Mouse (Mus musculus) CD4-positive, CD25-positive, alpha-beta regulatory T cell, adult 2 months (primary cell): ENCODE results near the gene Sec23b.

ENCODE experiments used
- DNase-seq: peaks from one replicate; pipeline ENCODE4 v3.0.0-alpha.2; 2012; ENCODE audit warnings: low read depth, low spot score

Sec23b gene

GRCm38 (mm10) chr2:144555820-144556552 lies at the start of gene Sec23b:
TSS of gene Sec23b (plus strand) at chr2:144556229.
- DNase-seq: peak; percentile 97

- no peak for DNase-seq
These were observed 41.4 kb upstream of the Sec23b start for GRCm38 (mm10) chr2:144514619-144515018.

DNA sequence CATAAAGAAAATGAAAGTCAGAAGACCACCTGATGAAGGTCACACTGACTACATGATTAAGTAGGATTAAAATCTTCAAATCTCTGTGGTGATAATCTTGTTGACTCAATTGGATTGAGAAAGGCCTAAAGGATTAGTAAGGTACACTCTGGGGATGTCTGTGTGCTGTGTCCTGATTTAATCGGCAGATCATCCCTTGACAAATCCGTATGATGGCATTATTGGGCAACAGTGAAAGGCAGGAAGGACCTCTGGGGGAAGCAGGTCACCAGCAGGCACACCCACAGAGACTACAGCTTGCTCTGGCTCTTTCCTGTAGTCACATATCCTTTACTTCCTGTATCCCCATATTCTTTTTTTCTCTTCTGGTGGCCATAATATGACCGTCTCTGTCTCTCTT lies 36.3 kb upstream of the Sec23b start:
- no peak for DNase-seq

GRCm38 (mm10) chr2:144525856-144526255 lies 30.2 kb upstream of the Sec23b start:
- no peak for DNase-seq

- DNase-seq: peak; percentile 98
These were observed 28.8 kb upstream of the Sec23b start, which contains the start of the genes Dzank1 and Polr3f for GRCm38 (mm10) chr2:144526981-144527820. TSS of gene Dzank1 (minus strand) at chr2:144527414. TSS of gene Polr3f (plus strand) at chr2:144527718.

DNA sequence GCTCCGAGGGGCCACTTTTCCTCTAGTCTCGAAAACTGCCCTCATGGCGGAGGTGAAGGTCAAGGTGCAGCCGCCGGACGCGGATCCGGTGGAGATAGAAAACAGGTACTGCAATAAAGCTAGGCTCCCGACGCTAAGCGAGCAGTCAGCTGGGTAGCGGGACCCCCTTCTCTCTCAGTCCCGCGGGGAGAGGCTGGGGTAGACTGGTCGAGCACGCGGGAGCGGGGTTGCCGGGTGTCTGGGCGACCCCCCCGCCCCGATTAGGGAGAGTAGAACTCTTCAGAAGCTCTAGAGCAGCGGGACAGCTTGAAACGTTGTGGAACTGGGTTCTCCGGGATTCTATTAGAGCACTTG lies 28.2 kb upstream of the Sec23b start:
- no peak for DNase-seq

GRCm38 (mm10) chr2:144537123-144537522 lies 18.9 kb upstream of the Sec23b start:
- no peak for DNase-seq

DNA sequence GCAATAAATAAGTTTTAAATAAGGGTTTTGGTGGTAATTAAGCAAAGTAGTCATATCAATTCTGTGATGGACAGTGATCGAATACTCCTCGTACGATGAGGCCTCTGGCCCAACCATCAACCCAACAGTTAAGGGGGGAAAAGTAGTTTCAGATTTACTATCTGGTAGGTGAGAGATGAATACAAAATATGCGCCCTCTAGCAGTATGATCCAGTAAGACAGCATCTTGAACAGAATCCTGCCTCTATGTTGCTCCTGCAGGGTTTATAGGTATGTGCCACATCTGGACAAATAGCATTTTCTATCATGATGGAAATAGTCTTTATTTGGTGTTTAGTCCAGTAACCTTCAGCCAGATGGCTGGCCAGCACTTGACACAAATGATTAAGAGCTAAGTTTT lies 14.8 kb upstream of the Sec23b start:
- peak; percentile 32 for DNase-seq

DNA sequence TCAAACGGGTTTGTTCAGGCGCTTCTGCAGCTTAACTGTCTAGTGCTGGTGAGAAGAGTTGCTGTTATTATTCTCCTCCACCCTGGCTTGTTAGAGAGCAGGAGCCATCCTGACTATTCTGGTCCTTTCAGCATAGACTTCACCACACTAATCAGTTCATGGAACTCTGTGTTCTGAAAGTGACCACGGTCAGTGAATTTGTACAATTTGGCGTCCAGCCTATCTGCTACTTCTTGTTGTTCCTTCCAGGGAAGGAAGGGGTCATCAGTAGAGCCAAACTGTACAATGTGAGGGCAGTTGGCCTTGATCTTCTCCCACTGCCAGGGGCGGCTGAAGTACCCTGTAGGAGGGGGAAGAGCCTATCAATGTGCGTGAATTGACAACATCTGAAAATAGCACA lies 12.4 kb upstream of the Sec23b start:
- no peak for DNase-seq

GRCm38 (mm10) chr2:144544630-144545029 lies 11.4 kb upstream of the Sec23b start:
- no peak for DNase-seq

DNA sequence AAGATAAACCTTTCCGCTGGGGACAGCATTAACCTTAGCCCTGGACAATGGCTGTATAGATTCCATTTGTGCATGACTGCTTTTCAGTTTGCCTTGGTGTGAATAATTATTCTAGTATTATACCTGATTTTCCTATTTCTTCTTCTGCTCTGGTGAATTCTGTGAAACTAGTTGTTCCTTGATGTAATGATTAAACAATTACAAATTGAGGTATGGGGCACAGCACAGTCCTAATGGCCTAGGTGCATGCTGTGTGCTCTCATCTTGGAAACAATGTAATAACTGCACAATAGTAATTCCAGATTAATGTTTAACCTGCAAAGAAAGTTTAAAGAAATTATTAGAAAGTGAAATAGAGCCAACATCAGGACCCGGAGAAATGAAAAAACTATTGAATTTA lies 11.0 kb upstream of the Sec23b start:
- DNase-seq: no peak

DNA sequence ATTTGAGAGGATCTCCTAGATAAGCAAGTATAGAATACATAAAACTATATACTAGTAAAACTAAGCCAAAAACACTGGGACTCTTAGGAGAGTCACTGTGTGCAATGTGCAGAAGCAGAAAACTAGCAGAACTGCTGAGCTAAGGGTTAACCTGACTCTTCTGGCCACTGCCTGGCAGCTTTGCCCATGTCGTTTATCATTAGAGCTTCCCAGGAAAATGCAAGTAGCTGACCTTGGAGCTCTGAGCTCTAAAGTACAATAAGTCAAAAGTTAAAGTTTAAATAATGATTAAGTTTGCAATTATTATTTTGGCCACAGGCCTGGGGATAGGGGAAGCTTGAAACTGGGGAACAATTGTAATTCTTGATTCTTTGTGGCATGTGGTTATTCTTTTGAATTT lies 10.5 kb upstream of the Sec23b start:
- no peak for DNase-seq

DNA sequence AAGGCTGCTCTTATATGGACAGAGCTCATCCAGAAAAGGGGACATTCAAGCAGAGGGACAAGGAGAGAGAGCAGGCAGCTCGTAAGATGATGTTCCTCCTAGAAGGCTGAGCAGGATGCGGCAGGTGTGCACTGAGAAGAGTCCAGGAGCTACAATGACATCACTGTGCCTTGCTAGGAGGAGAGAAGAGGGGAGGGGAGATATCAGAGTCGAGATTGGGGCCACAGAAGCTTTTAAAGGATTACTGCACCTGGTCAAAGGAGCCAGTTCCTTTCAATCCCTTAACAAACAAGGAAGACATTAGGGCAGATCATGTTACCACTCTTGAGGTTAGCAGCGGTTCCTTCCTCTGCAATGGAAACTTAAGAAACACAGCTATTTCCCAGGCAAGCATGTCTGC lies 8.5 kb upstream of the Sec23b start:
- DNase-seq: no peak

DNA sequence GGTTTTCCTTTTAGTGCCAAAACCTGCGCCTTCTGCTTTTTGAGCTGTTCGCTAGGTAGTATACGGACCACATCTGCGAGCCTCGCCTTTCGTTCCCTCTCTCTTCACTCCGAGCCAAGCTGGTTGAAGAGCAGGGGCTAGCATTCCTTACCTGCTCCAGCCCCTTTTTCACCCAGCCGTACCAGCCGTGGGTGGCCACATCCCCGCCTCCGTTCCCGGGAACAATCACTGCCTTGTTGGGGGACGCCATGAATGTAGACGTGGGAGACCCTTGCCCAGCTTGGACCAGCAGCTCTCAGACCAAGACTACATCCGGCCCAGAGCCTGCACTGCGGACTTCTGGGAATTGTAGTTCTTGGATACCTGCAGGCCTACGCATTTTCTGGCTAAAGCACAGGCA lies 5.5 kb upstream of the Sec23b start, which contains the start of gene Rbbp9:
TSS of gene Rbbp9 (minus strand) at position 341 of the 400 bp plus-strand sequence.
- peak; percentile 71 for DNase-seq

GRCm38 (mm10) chr2:144553905-144554304 lies 2.1 kb upstream of the Sec23b start:
- DNase-seq: no peak

GRCm38 (mm10) chr2:144555286-144555819 lies 676 bp upstream of the Sec23b start:
- DNase-seq: no peak

- DNase-seq: peak; percentile 23
These were observed 32.7 kb downstream of the Sec23b start for GRCm38 (mm10) chr2:144588723-144589122.

DNA sequence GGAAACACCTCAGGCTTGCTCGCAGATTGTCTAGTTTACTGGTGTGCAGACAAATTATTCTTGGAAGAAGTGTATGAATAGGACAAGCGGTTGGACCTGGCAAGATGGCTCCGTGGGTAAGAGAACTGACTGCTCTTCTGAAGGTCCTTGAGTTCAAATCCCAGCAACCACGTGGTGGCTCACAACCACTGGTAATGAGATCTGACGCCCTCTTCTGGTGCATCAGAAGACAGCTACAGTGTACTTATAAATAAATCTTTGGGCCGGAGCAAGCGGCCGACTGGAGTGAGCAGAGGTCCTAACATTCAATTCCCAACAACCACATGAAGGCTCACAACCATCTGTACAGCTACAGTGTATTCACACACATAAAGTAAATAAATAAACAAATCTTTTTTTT lies 37.0 kb downstream of the Sec23b start:
- DNase-seq: peak; percentile 42

DNA sequence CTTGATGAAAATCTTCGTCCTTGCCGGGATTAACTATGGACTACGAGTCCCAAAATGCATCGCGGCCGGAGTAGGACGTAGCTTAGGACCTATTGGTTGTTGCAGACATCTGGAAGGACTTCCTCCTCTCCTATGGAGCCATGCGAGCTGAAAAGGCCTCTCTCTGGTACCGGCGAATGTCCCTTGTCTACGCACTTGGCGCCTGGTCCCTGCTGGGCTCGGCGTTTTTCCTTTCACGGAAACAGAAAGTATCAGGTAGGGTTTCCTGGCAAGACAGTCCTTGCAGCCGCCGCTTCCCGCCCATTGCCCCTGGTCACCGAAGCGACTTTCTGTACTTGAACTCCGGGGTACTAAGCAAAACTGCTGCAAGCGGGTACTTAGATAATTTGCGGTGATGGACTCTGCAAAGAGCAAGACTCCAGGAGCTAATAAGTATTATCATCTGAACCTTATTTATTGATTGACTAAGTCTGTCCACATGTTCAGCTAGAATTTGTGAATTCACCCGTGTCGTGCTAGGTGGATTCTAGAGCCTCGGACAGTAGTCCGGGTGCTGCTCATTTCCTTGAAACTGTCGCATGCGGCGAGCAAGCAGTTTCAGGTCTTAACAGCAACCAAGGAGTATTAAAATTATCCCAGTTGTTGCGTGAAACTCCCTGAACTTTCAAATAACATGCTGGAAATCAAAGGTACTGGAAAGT lies 38.1 kb downstream of the Sec23b start, which contains the start of gene Smim26:
TSS of gene Smim26 (plus strand) at position 104 of the 701 bp plus-strand sequence.
- DNase-seq: peak; percentile 82

- DNase-seq: no peak
These were observed 42.0 kb downstream of the Sec23b start for GRCm38 (mm10) chr2:144598006-144598405.

DNA sequence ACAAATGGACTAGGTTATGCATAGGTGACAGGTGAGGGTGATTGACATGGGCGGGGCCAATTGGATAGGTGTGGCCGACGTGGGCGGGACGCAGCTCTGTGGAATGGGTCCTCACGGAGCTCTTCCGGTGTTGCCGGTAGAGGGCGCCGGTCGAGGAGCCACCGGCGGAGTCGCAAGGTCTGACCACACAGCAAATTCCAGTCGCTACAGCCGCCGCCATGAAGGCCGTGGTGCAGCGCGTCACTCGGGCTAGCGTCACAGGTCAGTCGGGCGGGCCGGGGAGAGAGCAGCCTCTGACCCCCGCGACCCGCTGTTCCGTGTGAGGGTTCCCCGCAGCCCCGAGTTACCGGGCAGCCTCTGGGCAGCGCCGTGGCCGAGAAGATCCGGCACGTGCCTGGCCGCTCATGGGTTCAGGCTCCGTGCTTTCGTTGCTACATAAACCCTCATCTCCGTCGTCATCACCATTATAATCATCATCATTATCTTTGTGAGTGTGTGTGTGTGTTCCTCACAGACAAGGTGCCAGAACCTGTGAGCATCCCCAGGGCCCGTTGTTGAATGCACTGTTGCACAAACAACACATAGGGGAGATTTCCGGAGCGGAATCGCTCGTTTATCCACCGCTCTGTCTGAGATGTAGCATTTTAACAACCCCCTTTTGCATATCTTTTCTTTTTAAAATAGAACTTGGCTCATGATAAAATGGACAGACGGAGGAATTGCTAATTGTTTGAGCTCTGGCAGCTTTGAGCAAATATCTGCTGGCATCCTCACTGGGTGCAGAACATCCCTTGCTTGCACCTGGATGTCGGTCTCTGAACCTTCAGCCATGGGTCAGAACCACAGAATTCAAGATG lies 44.0 kb downstream of the Sec23b start, which contains the start of gene Dtd1:
TSS of gene Dtd1 (plus strand) at position 67 of the 857 bp plus-strand sequence.
- peak; percentile 93 for DNase-seq
